Mouse (Mus musculus) heart, postnatal 25 days (tissue): ENCODE results near the gene Cldn9. TPM values are rescaled to one million over a fixed set of nuclear protein-coding genes. Genes with fewer than 3 reads are reported as not detected.

Source experiments
- DNase-seq: peaks from one replicate; pipeline ENCODE4 v3.0.0; 2022; ENCODE audit warnings: low spot score
- intact Hi-C: fragments of 180-260 bp; cut with DNase I; formaldehyde crosslinking; loops from one replicate; pipeline ENCODE4 v1.15.1; 2025
- total RNA-seq, 2 experiments: library from RNA; stranded (reverse); gene quantifications; 2 replicates each; pipeline ENCODE4 v1.2.3; 2021

Cldn9 gene
- not detected for total RNA-seq

GRCm38 (mm10) chr17:23683856-23684672, at the start of gene Cldn9:
TSS of gene Cldn9 (minus strand) at chr17:23684026.
- intact Hi-C loops, result no loop called here
- no peak for DNase-seq

GRCm38 (mm10) chr17:23730441-23730840, 46.6 kb upstream of the Cldn9 start:
- intact Hi-C loops, result no loop called here
- DNase-seq, result no peak

- intact Hi-C loops, result no loop called here
- peak; percentile 83 for DNase-seq
These were observed 42.9 kb upstream of the Cldn9 start for GRCm38 (mm10) chr17:23726758-23727142.

GRCm38 (mm10) chr17:23725999-23726757, 42.4 kb upstream of the Cldn9 start, which contains the start of gene Pkmyt1:
TSS of gene Pkmyt1 (plus strand) at chr17:23726336.
- DNase-seq, result peak; percentile 90
- intact Hi-C loops, result loop anchor here (1.0 kb wide), 1 partner anchor 47 kb away; the partner anchor contains the start of gene Cldn6

- no peak for DNase-seq
- intact Hi-C loops, result loop anchor here (1.0 kb wide), 1 partner anchor 46 kb away; the partner anchor contains the start of gene Cldn6
These were observed 41.7 kb upstream of the Cldn9 start for GRCm38 (mm10) chr17:23725477-23725876.

- intact Hi-C loops, result no loop called here
These were observed 38.7 kb upstream of the Cldn9 start, which contains the start of gene 1520401A03Rik for GRCm38 (mm10) chr17:23722376-23723125. TSS of gene 1520401A03Rik (minus strand) at chr17:23722783.

GRCm38 (mm10) chr17:23721886-23722285, 38.1 kb upstream of the Cldn9 start:
- DNase-seq, result no peak
- intact Hi-C loops, result no loop called here

More at GRCm38 (mm10) chr17:23722376-23723125, 38.7 kb upstream of the Cldn9 start, which contains the start of gene 1520401A03Rik:
- no peak for DNase-seq

GRCm38 (mm10) chr17:23719455-23719854, 35.6 kb upstream of the Cldn9 start:
- DNase-seq, result no peak
- intact Hi-C loops, result no loop called here

GRCm38 (mm10) chr17:23717003-23717402, 33.2 kb upstream of the Cldn9 start:
- intact Hi-C loops, result no loop called here

GRCm38 (mm10) chr17:23706212-23706611, 22.4 kb upstream of the Cldn9 start:
- intact Hi-C loops, result loop anchor here (5.0 kb wide), 1 partner anchor 139 kb away; no protein-coding TSS in a partner anchor
- DNase-seq, result no peak

More at GRCm38 (mm10) chr17:23717003-23717402, 33.2 kb upstream of the Cldn9 start:
- DNase-seq, result no peak

- intact Hi-C loops, result loop anchor here (1.0 to 5.0 kb wide), 2 partner anchors 44 to 138 kb away; no protein-coding TSS in a partner anchor
- DNase-seq, result no peak
These were observed 21.8 kb upstream of the Cldn9 start for GRCm38 (mm10) chr17:23705525-23706104.

GRCm38 (mm10) chr17:23704741-23705140, 20.9 kb upstream of the Cldn9 start:
- intact Hi-C loops, result loop anchor here (1.0 to 5.0 kb wide), 2 partner anchors 43 to 137 kb away; no protein-coding TSS in a partner anchor

GRCm38 (mm10) chr17:23703301-23703700, 19.5 kb upstream of the Cldn9 start:
- intact Hi-C loops, result no loop called here
- DNase-seq, result no peak

More at GRCm38 (mm10) chr17:23704741-23705140, 20.9 kb upstream of the Cldn9 start:
- DNase-seq, result no peak

- intact Hi-C loops, result no loop called here
- DNase-seq, result peak; percentile 81
These were observed 16.3 kb upstream of the Cldn9 start for GRCm38 (mm10) chr17:23700079-23700478.

- DNase-seq, result peak; percentile 23
- intact Hi-C loops, result loop anchor here (1.0 kb wide), 1 partner anchor 22 kb away; the partner anchor contains the start of gene Tnfrsf12a
These were observed 15.6 kb upstream of the Cldn9 start for GRCm38 (mm10) chr17:23699131-23700077.

GRCm38 (mm10) chr17:23695801-23696200, 12.0 kb upstream of the Cldn9 start:
- intact Hi-C loops, result no loop called here
- no peak for DNase-seq

- no peak for DNase-seq
- intact Hi-C loops, result no loop called here
These were observed 10.7 kb upstream of the Cldn9 start for GRCm38 (mm10) chr17:23694491-23694890.

- no peak for DNase-seq
These were observed 600 bp downstream of the Cldn9 start for GRCm38 (mm10) chr17:23683226-23683625.

More at GRCm38 (mm10) chr17:23683226-23683625, 600 bp downstream of the Cldn9 start:
- intact Hi-C loops, result no loop called here
